Mouse (Mus musculus): ENCODE results near the gene Gng7. TPM values are rescaled to one million over a fixed set of nuclear protein-coding genes. Genes with fewer than 3 reads are reported as not detected.

Gene Gng7
- polyA plus RNA-seq (2012; rRNA removed) = 37.5 and 53.7 TPM in 2 replicates

DNA sequence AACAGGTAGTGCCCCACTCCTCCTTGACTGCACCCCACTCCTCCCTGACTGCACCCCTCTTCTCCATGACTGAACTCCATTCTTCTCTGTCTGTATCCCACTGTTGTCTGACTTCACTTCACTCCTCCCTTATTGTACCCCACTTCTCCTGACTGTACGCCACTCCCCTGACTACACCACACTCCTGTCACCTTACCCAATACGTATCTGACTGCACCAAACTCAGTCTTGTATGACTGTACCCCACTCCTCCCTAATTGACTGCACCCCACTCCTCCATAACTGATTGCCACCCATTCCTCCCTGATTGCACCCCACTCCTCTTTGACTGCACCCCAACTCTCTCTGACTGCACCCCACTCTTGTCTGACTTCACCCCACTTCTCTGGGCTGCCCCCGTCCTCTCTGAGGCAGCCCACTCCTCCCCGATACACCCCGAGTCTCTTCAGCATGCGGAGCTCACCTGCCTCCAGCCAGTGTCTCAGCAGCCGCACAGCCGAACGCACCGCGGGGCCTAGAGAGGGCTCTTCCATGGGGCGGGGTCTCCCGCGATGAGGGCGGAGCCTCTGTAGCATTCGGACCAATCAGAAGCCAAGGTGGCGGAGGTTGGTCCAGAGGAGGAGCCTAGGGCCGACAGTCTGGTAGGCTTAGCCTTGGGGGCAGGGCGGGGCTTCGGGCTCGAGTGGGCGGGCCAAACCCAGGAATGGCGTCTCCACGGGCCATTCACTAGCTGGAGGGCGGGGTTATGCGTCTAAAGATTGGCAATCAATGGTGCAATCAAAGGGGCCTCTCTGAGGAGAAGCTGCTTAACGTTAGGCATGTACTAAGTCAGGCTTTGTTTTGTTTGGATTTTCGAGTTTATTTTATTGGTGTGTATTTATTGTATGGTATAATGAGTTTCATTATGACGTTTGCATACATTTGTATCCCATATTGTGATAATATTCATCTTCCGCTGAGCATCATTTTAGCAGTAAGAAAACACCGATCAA is at the start of gene Gng7:
Gene Gng7, minus strand, starts transcription at position 553 of the 992 bp plus-strand sequence.

DNA sequence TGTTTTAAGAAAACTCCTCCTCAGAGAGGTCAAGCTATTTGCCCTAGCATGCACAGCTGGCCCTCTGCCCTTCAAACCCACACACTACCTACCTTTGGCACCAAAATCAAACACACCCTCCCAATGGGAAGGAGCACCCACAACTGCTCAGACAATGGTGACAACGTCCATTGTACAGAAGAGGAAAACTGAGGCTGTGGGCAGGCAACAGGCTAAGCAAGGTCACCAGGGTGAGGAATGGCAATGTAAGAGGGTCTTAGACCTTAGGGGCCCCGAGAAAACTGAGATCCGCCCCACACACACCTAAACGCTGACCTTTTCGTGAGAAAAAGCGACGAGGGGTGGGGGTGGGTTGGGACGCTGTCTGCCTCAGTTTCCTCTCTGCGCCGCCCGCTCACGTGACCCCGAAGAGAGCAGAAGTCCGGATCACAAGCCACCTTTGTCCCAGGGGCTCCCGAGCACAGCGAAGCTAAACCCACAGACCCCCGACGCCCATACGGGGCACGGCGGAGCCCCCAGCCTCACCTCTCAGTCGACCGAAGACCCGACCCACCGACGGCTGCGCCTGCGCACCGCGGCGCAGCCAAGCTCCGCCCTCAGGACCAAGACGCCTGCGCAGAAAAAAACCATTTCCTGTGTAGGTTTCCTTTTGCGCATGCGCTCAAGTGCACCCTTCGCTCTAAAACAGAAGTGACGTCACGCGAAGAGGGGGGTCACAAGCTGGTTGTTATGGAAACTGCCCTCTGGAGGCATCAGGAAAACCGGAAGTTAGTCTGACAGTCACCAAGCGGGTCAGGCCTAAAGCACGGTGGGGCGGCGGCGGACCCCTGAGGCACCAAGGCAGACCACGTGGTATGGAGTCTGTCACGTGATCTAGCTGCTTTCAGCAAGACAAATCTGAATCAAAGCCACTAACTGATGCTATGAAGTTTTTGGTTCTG is 45.1 kb upstream of the Gng7 start, which contains the start of gene Sgta:
Gene Sgta, minus strand, starts transcription at position 579 of the 941 bp plus-strand sequence.

DNA sequence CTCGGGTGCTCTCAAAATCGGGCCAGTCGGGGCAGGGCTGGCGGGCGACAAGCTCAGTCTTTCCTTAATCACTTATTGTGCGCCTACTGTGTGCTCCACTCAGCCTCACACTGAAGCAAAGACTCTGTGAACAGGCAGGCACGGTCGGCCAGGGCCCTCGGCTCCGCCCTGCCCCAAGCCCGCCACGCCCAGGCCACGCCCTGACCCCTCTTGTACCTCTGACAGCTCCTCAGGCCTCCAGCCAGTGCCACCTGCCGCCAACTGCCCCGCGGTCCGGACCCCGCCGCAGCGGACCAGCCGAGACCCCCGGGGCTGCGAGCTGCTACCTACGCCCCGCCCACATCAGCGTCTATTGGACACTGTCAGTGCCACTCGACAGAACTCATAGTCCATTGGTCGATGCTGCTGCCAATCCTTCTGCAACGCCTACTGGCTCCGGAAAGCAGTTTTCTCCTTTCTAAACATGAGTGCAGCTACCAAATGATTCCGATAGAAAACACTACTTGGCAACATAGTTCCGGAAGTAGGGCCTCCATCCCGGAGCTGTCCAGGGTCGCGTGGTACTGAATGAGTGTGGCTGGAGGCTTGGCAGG is 22.3 kb upstream of the Gng7 start, which contains the start of gene Slc39a3:
Gene Slc39a3, minus strand, starts transcription at position 439 of the 593 bp plus-strand sequence.

DNA sequence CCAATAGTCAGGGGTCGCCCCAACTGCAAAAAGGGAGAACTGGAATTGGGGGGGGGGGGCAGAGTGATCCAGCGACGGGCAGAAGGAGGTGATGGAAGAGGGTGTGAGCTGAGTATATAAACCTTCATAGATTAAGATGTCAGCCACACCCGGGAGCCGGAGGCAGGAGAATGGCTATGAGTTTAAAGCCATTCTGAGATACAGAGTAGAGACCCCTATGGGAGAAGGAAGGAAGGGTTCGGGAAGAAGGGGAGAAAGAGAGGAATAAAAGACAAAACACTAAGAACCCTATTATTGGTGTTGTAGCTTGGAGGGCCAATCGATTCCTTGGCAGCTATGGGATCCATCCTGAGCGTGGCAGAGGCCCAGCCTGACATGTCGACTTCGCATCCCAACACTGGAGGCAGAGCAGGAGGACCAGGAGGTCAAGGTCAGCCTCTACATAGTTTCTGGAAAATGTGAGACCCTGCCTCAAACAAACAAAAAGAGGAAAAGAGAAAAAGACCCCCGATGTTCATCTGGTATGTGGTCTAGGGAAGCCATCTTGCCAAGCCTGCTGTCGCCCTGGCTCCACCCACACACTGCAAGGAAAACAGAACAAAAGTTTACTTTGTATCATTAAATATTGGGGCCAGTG is 11.0 kb upstream of the Gng7 start, which contains the start of gene Diras1:
Gene Diras1, minus strand, starts transcription at position 24 of the 637 bp plus-strand sequence.

DNA sequence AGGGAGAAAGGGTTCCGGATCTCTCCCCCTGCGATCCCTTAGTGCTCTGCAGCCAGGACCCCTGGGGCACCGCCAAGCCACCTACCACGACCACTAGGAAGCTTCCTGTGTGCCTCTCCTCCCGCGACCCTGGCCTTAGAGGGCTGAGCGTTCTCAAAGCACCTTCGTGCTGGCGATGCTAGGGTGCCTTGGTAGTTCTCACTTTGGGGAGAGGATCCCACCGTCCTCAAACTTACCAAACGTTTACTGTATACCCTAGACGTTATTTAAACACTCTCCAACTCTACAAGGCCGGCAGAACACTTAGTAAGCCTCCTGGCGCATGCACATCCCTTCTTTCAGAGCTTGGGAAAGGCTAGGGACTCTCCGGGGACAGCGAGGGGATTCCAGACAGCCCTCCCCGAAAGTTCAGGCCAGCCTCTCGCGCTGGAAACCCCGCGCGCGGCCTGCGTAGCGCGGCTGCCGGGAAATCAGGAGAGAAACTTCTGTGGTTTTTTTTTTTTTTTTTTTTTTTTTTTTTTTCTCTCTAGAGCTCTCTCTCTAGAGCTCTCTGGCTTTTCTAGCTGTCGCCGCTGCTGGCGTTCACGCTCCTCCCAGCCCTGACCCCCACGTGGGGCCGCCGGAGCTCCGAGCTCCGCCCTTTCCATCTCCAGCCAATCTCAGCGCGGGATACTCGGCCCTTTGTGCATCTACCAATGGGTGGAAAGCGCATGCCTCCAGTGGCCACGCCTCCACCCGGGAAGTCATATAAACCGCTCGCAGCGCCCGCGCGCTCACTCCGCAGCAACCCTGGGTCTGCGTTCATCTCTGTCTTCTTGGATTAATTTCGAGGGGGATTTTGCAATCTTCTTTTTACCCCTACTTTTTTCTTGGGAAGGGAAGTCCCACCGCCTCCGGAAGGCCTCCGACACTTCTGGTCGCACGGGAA is 85.2 kb downstream of the Gng7 start, which contains the start of gene Gadd45b:
Gene Gadd45b, plus strand, starts transcription at position 775 of the 928 bp plus-strand sequence.

GRCm38 (mm10) chr10:80917779-80918434 is 96.8 kb downstream of the Gng7 start, which contains the start of gene Lmnb2:
Gene Lmnb2 (minus strand): TSS chr10:80918245.

GRCm38 (mm10) chr10:80900318-80901247 is 114.2 kb downstream of the Gng7 start, which contains the start of gene Timm13:
Gene Timm13 (minus strand): TSS chr10:80900969.

Other genes starting within 250 kb of the Gng7 start
- gene Sf3a2, start 216.7 kb downstream of the Gng7 start, polyA plus RNA-seq (2012; rRNA removed) = 60.0 and 71.0 TPM in 2 replicates
- 107 TPM in 2 replicates for gene Plekhj1, start 216.3 kb downstream of the Gng7 start, polyA plus RNA-seq (2012; rRNA removed)
- 1.5 and 1.9 TPM in 2 replicates for gene Amh, start 209.7 kb downstream of the Gng7 start, polyA plus RNA-seq (2012; rRNA removed)
- gene Jsrp1, start 201.4 kb downstream of the Gng7 start, polyA plus RNA-seq (2012; rRNA removed) = 0.63 and 2.8 TPM in 2 replicates
- gene Oaz1, start 188.3 kb downstream of the Gng7 start, polyA plus RNA-seq (2012; rRNA removed) = 634 and 715 TPM in 2 replicates
- gene Lingo3, start 170.9 kb downstream of the Gng7 start, polyA plus RNA-seq (2012; rRNA removed) = 14.4 and 14.9 TPM in 2 replicates
- gene Lsm7, start 159.7 kb downstream of the Gng7 start, polyA plus RNA-seq (2012; rRNA removed) = 352 and 380 TPM in 2 replicates
- 111 and 118 TPM in 2 replicates for gene Sppl2b, start 159.7 kb downstream of the Gng7 start, polyA plus RNA-seq (2012; rRNA removed)
- 0.26 and 0.32 TPM in 2 replicates for gene Tmprss9, start 143.1 kb downstream of the Gng7 start, polyA plus RNA-seq (2012; rRNA removed)
- 206 and 221 TPM in 2 replicates for gene Timm13, start 114.0 kb downstream of the Gng7 start, polyA plus RNA-seq (2012; rRNA removed)
- gene Lmnb2, start 96.7 kb downstream of the Gng7 start, polyA plus RNA-seq (2012; rRNA removed) = 54.5 and 57.9 TPM in 2 replicates
- 8.2 and 10.9 TPM in 2 replicates for gene Gadd45b, start 84.9 kb downstream of the Gng7 start, polyA plus RNA-seq (2012; rRNA removed)
- 63.0 and 72.2 TPM in 2 replicates for gene Diras1, start 10.7 kb upstream of the Gng7 start, polyA plus RNA-seq (2012; rRNA removed)
- gene Slc39a3, start 22.5 kb upstream of the Gng7 start, polyA plus RNA-seq (2012; rRNA removed) = 68.4 and 75.8 TPM in 2 replicates
- 265 and 268 TPM in 2 replicates for gene Sgta, start 45.2 kb upstream of the Gng7 start, polyA plus RNA-seq (2012; rRNA removed)
- gene Thop1, start 55.1 kb upstream of the Gng7 start, polyA plus RNA-seq (2012; rRNA removed) = 75.2 and 75.3 TPM in 2 replicates
- gene Creb3l3, start 83.9 kb upstream of the Gng7 start, polyA plus RNA-seq (2012; rRNA removed) = 0.40 and 0.48 TPM in 2 replicates
- 179 and 183 TPM in 2 replicates for gene Map2k2, start 91.0 kb upstream of the Gng7 start, polyA plus RNA-seq (2012; rRNA removed)
- gene Zbtb7a, start 120.3 kb upstream of the Gng7 start, polyA plus RNA-seq (2012; rRNA removed) = 8.3 and 9.9 TPM in 2 replicates
- 23.5 and 28.9 TPM in 2 replicates for gene Pias4, start 153.0 kb upstream of the Gng7 start, polyA plus RNA-seq (2012; rRNA removed)
- gene Eef2, start 161.7 kb upstream of the Gng7 start, polyA plus RNA-seq (2012; rRNA removed) = 1,300 and 1,423 TPM in 2 replicates
- gene Dapk3, start 168.1 kb upstream of the Gng7 start, polyA plus RNA-seq (2012; rRNA removed) = 67.6 and 77.1 TPM in 2 replicates
- not detected in 2 replicates for gene 4930442H23Rik, start 168.9 kb upstream of the Gng7 start, polyA plus RNA-seq (2012; rRNA removed)
- 0.16 and 0.17 TPM in 2 replicates for gene Nmrk2, start 187.1 kb upstream of the Gng7 start, polyA plus RNA-seq (2012; rRNA removed)
- gene Atcay, start 215.9 kb upstream of the Gng7 start, polyA plus RNA-seq (2012; rRNA removed) = 163 and 174 TPM in 2 replicates
- 67.6 and 70.9 TPM in 2 replicates for gene Zfr2, start 218.2 kb upstream of the Gng7 start, polyA plus RNA-seq (2012; rRNA removed)
- gene Matk, start 238.0 kb upstream of the Gng7 start, polyA plus RNA-seq (2012; rRNA removed) = 160 and 167 TPM in 2 replicates